Mouse (Mus musculus) heart, postnatal 0 days (tissue): ENCODE measurements around the gene Psapl1.

Experiments used
- CTCF ChIP-seq: IDR thresholded peaks from 2 replicates; pipeline ENCODE4 v1.5.1; 2016; ENCODE audit warnings: antibody characterized with exemption, control low read depth, low read depth
- EP300 ChIP-seq: IDR thresholded peaks from 2 replicates; pipeline ENCODE4 v1.6.1; 2016; ENCODE audit warnings: antibody characterized with exemption, low read depth

DNA sequence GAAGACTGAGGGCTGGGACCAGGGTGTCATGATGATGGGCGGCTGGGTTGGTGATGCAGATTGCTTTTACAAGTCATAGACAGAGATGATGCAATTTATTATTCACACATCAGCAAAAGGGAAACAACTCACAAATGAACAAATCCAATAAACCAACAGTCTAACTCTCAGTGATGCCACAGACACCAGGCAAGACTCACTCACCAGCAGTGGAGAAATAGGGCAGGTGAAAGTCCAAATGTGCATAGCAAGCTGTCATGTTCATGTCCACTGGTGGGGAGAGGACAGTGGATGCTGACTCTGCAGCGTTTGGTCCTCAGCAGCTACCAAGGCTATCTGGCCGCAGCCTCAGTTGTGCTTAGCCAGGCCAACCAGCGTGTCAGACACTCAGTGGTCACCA, 26.9 kb upstream of the Psapl1 start:
- TF ChIP-seq CTCF (no peak), EP300 (no peak)
